Mouse (Mus musculus): ENCODE data around the gene Cyp4a32. TPM values are rescaled to one million over a fixed set of nuclear protein-coding genes. Genes with fewer than 3 reads are reported as not detected.

The Cyp4a32 gene
- polyA plus RNA-seq (2014; fragmentation: Illumina TruSeq; extraction: RNeasy Lipid Tissue Mini Kit (QIAGEN cat#74804); ENCODE audit: low read depth, low replicate concordance): 1.5 TPM

DNA sequence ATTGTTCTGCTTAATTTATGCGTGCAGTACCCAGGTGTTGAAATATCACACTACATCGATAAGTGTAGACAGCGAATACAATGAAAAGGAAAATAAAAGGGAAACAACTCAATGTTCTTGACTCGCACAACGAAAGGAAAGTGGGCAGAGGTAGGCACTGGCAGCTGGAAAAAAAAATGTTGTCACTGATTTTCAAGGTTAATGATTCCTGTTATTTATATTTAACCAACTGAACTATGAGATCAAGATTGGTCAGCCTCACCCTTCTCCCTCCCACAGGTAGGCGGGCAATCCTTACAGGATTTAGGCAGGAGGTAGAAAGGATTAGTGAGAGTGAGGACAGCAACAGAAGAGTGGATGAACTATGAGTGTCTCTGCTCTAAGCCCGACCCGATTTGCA is at the start of gene Cyp4a32:
Cyp4a32 (plus strand) TSS at position 359 of the 400 bp plus-strand sequence.

DNA sequence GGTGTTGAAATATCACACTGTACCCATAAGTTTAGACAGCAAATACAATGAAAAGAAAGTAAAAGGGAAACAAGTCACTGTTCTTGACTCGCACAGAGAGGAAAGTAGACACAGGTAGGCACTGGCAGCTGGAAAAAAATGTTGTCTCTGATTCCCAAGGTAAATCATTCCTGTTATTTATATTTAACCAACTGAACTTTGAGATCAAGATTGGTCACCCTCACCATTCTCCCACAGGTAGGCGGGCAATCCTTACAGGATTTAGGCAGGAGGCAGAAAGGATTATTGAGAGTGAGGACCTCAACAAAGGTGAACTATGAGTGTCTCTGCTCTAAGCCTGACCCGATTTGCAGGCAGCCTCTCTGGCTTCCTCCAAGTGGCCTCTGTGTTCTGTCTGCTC is 37.4 kb upstream of the Cyp4a32 start, which contains the start of gene Cyp4a31:
Cyp4a31 (plus strand) TSS at position 249 of the 400 bp plus-strand sequence.

GRCm38 (mm10) chr4:115647580-115647979 is 46.8 kb downstream of the Cyp4a32 start, which contains the start of gene Cyp4b1:
Cyp4b1 (minus strand) TSS chr4:115647723.

Other genes with a start within 250 kb of the Cyp4a32 start
- gene Cyp4a12b, start 189.3 kb upstream of the Cyp4a32 start, polyA plus RNA-seq (2014; fragmentation: Illumina TruSeq; extraction: RNeasy Lipid Tissue Mini Kit (QIAGEN cat#74804); ENCODE audit: low read depth, low replicate concordance): 17.5 TPM
- not detected for gene Cyp4a30b, start 148.4 kb upstream of the Cyp4a32 start, polyA plus RNA-seq (2014; fragmentation: Illumina TruSeq; extraction: RNeasy Lipid Tissue Mini Kit (QIAGEN cat#74804); ENCODE audit: low read depth, low replicate concordance)
- gene Cyp4a14, start 104.8 kb upstream of the Cyp4a32 start, polyA plus RNA-seq (2014; fragmentation: Illumina TruSeq; extraction: RNeasy Lipid Tissue Mini Kit (QIAGEN cat#74804); ENCODE audit: low read depth, low replicate concordance): 1,096 TPM
- 1,062 TPM for gene Cyp4a10, start 82.7 kb upstream of the Cyp4a32 start, polyA plus RNA-seq (2014; fragmentation: Illumina TruSeq; extraction: RNeasy Lipid Tissue Mini Kit (QIAGEN cat#74804); ENCODE audit: low read depth, low replicate concordance)
- 607 TPM for gene Cyp4a31, start 37.3 kb upstream of the Cyp4a32 start, polyA plus RNA-seq (2014; fragmentation: Illumina TruSeq; extraction: RNeasy Lipid Tissue Mini Kit (QIAGEN cat#74804); ENCODE audit: low read depth, low replicate concordance)
- 175 TPM for gene Cyp4b1, start 46.8 kb downstream of the Cyp4a32 start, polyA plus RNA-seq (2014; fragmentation: Illumina TruSeq; extraction: RNeasy Lipid Tissue Mini Kit (QIAGEN cat#74804); ENCODE audit: low read depth, low replicate concordance)
- gene Efcab14, start 136.8 kb downstream of the Cyp4a32 start, polyA plus RNA-seq (2014; fragmentation: Illumina TruSeq; extraction: RNeasy Lipid Tissue Mini Kit (QIAGEN cat#74804); ENCODE audit: low read depth, low replicate concordance): 81.8 TPM
- not detected for gene Tex38, start 180.0 kb downstream of the Cyp4a32 start, polyA plus RNA-seq (2014; fragmentation: Illumina TruSeq; extraction: RNeasy Lipid Tissue Mini Kit (QIAGEN cat#74804); ENCODE audit: low read depth, low replicate concordance)
- 158 TPM for gene Atpaf1, start 183.8 kb downstream of the Cyp4a32 start, polyA plus RNA-seq (2014; fragmentation: Illumina TruSeq; extraction: RNeasy Lipid Tissue Mini Kit (QIAGEN cat#74804); ENCODE audit: low read depth, low replicate concordance)
- gene Mob3c, start 227.1 kb downstream of the Cyp4a32 start, polyA plus RNA-seq (2014; fragmentation: Illumina TruSeq; extraction: RNeasy Lipid Tissue Mini Kit (QIAGEN cat#74804); ENCODE audit: low read depth, low replicate concordance): 8.5 TPM
- gene Mknk1, start 238.2 kb downstream of the Cyp4a32 start, polyA plus RNA-seq (2014; fragmentation: Illumina TruSeq; extraction: RNeasy Lipid Tissue Mini Kit (QIAGEN cat#74804); ENCODE audit: low read depth, low replicate concordance): 7.0 TPM